Mouse (Mus musculus) CH12.LX (cell line): Measurements from ENCODE around the gene Olfr766-ps1. TPM values are rescaled to one million over a fixed set of nuclear protein-coding genes. Genes with fewer than 3 reads are reported as not detected.

ENCODE experiments used
- DNase-seq: peaks from one replicate; pipeline ENCODE4 v3.0.0-alpha.2; 2013; ENCODE audit errors: extremely low read depth
- H3K27ac ChIP-seq: 2 replicates; pipeline ENCODE4 v1.5.1; 2012; ENCODE audit warnings: low read depth, mild to moderate bottlenecking, control low read depth, moderate library complexity; ENCODE audit not compliant: insufficient read depth
- H3K27me3 ChIP-seq: replicated peaks from 2 replicates; pipeline ENCODE3; 2012; ENCODE audit warnings: inconsistent platforms
- H3K36me3 ChIP-seq, 2 experiments: replicated peaks in 1 of 2; 2 replicates each; pipeline versions ENCODE3 to v1.6.1; 2012; ENCODE audit warnings: inconsistent platforms in 1 of 2, low read length in 1 of 2, mild to moderate bottlenecking in 1 of 2, mixed read lengths in 1 of 2, moderate library complexity in 1 of 2; ENCODE audit not compliant: control insufficient read depth in 1 of 2, insufficient read depth in 1 of 2
- H3K4me1 ChIP-seq, 2 experiments: 2 replicates each; pipeline ENCODE4 v1.6.1; 2012; ENCODE audit warnings: inconsistent platforms in 1 of 2, moderate library complexity in 1 of 2; ENCODE audit not compliant: insufficient read depth in 2 of 2, control insufficient read depth in 1 of 2
- H3K4me2 ChIP-seq: 2 replicates; pipeline ENCODE4 v1.6.1; 2012; ENCODE audit warnings: low read depth, mild to moderate bottlenecking, control low read depth; ENCODE audit not compliant: poor library complexity, insufficient read depth, severe bottlenecking
- H3K4me3 ChIP-seq, 3 experiments: fragments of 150-350 bp in 1 of 3; sonication (generic) in 1 of 3; replicated peaks in 1 of 3; 2 replicates each; pipeline versions ENCODE3 to v1.5.1; 2011 to 2012; ENCODE audit warnings: low read depth in 2 of 3, low read length in 2 of 3, mild to moderate bottlenecking in 2 of 3, moderate library complexity in 2 of 3, control low read depth in 1 of 3, improper control_type of control experiment in 1 of 3, inconsistent platforms in 1 of 3, mixed read lengths in 1 of 3; ENCODE audit not compliant: poor library complexity in 1 of 3
- H3K79me2 ChIP-seq: replicated peaks from 2 replicates; pipeline ENCODE4 v1.6.1; 2012; ENCODE audit warnings: mild to moderate bottlenecking, moderate library complexity; ENCODE audit not compliant: control insufficient read depth, poor library complexity, insufficient read depth, severe bottlenecking; ENCODE audit errors: extremely low read depth
- H3K9ac ChIP-seq: 2 replicates; pipeline ENCODE4 v1.6.1; 2012; ENCODE audit warnings: low read depth, mild to moderate bottlenecking, control low read depth, moderate library complexity; ENCODE audit not compliant: insufficient read depth
- H3K9me3 ChIP-seq: replicated peaks from 2 replicates; pipeline ENCODE3; 2012; ENCODE audit warnings: low read length, inconsistent platforms, mixed read lengths
- BHLHE40 ChIP-seq: IDR thresholded peaks from 2 replicates; pipeline ENCODE4 v1.6.1; 2011; ENCODE audit warnings: mild to moderate bottlenecking, low read depth, low read length, improper control_type of control experiment
- CHD1 ChIP-seq: IDR thresholded peaks from 2 replicates; pipeline ENCODE4 v1.6.1; 2012; ENCODE audit warnings: low read depth, low read length, improper control_type of control experiment, inconsistent platforms
- CHD2 ChIP-seq: IDR thresholded peaks from 2 replicates; pipeline ENCODE4 v1.6.1; 2011; ENCODE audit warnings: low read length, improper control_type of control experiment
- CTCF ChIP-seq, 2 experiments: IDR thresholded peaks in 1 of 2; conservative IDR thresholded peaks in 1 of 2; 2 replicates each; pipeline ENCODE4 v1.5.1; 2011 to 2012; ENCODE audit warnings: low read depth in 2 of 2, low read length in 2 of 2, improper control_type of control experiment in 1 of 2, inconsistent platforms in 1 of 2, mild to moderate bottlenecking in 1 of 2, moderate library complexity in 1 of 2
- ELF1 ChIP-seq: IDR thresholded peaks from 2 replicates; pipeline ENCODE4 v1.6.1; 2014; ENCODE audit warnings: low read depth, mild to moderate bottlenecking, inconsistent platforms, low read length, improper control_type of control experiment
- EP300 ChIP-seq: IDR thresholded peaks from 2 replicates; pipeline ENCODE4 v1.6.1; 2011; ENCODE audit warnings: low read length, improper control_type of control experiment
- GABPA ChIP-seq: IDR thresholded peaks from 2 replicates; pipeline ENCODE4 v1.6.1; 2012; ENCODE audit warnings: low read depth, low read length, improper control_type of control experiment, inconsistent platforms; ENCODE audit not compliant: insufficient replicate concordance
- HCFC1 ChIP-seq: IDR thresholded peaks from 2 replicates; pipeline ENCODE4 v1.6.1; 2012; ENCODE audit warnings: low read depth, mild to moderate bottlenecking, inconsistent platforms, low read length, improper control_type of control experiment
- IRF4 ChIP-seq: IDR thresholded peaks from 2 replicates; pipeline ENCODE4 v1.6.1; 2014; ENCODE audit warnings: low read depth, mild to moderate bottlenecking, inconsistent platforms, low read length, improper control_type of control experiment
- JUND ChIP-seq: conservative IDR thresholded peaks from 2 replicates; pipeline ENCODE4 v1.6.1; 2011; ENCODE audit warnings: low read depth, low read length, improper control_type of control experiment
- MEF2A ChIP-seq: IDR thresholded peaks from 2 replicates; pipeline ENCODE4 v1.6.1; 2014; ENCODE audit warnings: low read depth, mild to moderate bottlenecking, inconsistent platforms, low read length, improper control_type of control experiment, borderline replicate concordance
- MXI1 ChIP-seq: IDR thresholded peaks from 2 replicates; pipeline ENCODE4 v1.6.1; 2011; ENCODE audit warnings: mild to moderate bottlenecking, low read depth, low read length, improper control_type of control experiment
- NELFE ChIP-seq: IDR thresholded peaks from 2 replicates; pipeline ENCODE4 v1.6.1; 2011; ENCODE audit warnings: low read depth, low read length, improper control_type of control experiment
- NRF1 ChIP-seq: IDR thresholded peaks from 2 replicates; pipeline ENCODE4 v1.6.1; 2014; ENCODE audit warnings: low read depth, mild to moderate bottlenecking, inconsistent platforms, low read length, improper control_type of control experiment, moderate library complexity
- POLR2A ChIP-seq: IDR thresholded peaks from 2 replicates; pipeline ENCODE4 v1.6.1; 2011; ENCODE audit warnings: low read depth, mild to moderate bottlenecking, improper control_type of control experiment, low read length
- POLR2AphosphoS2 ChIP-seq: IDR thresholded peaks from 2 replicates; pipeline ENCODE4 v1.6.1; 2011; ENCODE audit warnings: low read depth, low read length, improper control_type of control experiment
- RAD21 ChIP-seq: IDR thresholded peaks from 2 replicates; pipeline ENCODE4 v1.6.1; 2011; ENCODE audit warnings: low read depth, mild to moderate bottlenecking, low read length, improper control_type of control experiment, moderate library complexity
- SIN3A ChIP-seq: IDR thresholded peaks from 2 replicates; pipeline ENCODE4 v1.6.1; 2012; ENCODE audit warnings: low read length, improper control_type of control experiment, inconsistent platforms
- SMC3 ChIP-seq: IDR thresholded peaks from 2 replicates; pipeline ENCODE4 v1.6.1; 2011; ENCODE audit warnings: low read depth, low read length, improper control_type of control experiment
- TCF12 ChIP-seq: IDR thresholded peaks from 2 replicates; pipeline ENCODE4 v1.6.1; 2014; ENCODE audit warnings: low read depth, mild to moderate bottlenecking, inconsistent platforms, low read length, improper control_type of control experiment
- ZC3H11A ChIP-seq: IDR thresholded peaks from 2 replicates; pipeline ENCODE4 v1.6.1; 2012; ENCODE audit warnings: low read depth, mild to moderate bottlenecking, inconsistent platforms, low read length, improper control_type of control experiment
- ZMIZ1 ChIP-seq: IDR thresholded peaks from 2 replicates; pipeline ENCODE4 v1.6.1; 2012; ENCODE audit warnings: low read depth, mild to moderate bottlenecking, inconsistent platforms, low read length, improper control_type of control experiment
- ZNF384 ChIP-seq: IDR thresholded peaks from 2 replicates; pipeline ENCODE4 v1.6.1; 2012; ENCODE audit warnings: low read depth, low read length, improper control_type of control experiment, inconsistent platforms
- dilution Hi-C: fragments of 300-500 bp; cut with MboI; formaldehyde crosslinking; loops from 2 replicates; pipeline ENCODE4 v1.14.3; 2020; ENCODE audit warnings: low sequenced_read_pairs; ENCODE audit not compliant: extremely low pct_unique_long_range_greater_than_20kb, extremely low pct_ligation_motif_present
- in situ Hi-C: fragments of 300-500 bp; cut with MboI; formaldehyde crosslinking; loops from 3 replicates; pipeline ENCODE4 v1.14.3; 2019; ENCODE audit warnings: low sequenced_read_pairs, low pct_ligation_motif_present, low pct_unique_long_range_greater_than_20kb, mixed read lengths
- polyA plus RNA-seq: library from polyadenylated mRNA; unstranded; fragments of >175 nt; gene quantifications from 2 replicates; pipeline ENCODE4 v1.2.1, GENCODE M21; 2012; ENCODE audit warnings: low read depth; ENCODE audit not compliant: insufficient read length
- total RNA-seq, 2 experiments: library from RNA; depleted of rRNA; stranded (reverse); fragments of 300-350 nt in 1 of 2; fragments of >200 nt in 1 of 2; gene quantifications; 2 replicates each; pipeline ENCODE4 v1.2.3; 2012 to 2014

Gene Olfr766-ps1
- total and polyA plus RNA-seq, 3 experiments = not detected

DNA sequence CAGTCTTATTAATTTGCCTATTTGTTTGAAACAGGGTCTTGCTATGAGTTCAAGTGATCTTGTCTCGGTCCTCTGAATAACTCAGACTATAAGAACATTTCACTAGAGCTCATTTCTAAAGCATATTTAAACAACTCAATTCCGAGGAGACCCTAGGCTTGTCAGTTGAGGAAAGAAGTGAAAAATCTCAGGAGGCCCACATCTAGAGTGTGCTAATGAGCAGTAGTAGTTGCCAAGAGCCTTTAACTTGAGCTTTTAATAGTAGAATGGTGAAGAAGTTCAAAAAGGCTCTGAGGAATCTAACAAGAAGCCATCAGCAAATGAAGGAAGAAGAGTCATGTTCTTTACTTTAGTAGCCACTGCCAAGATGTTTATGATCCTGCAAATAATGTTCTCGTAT is 29.0 kb downstream of the Olfr766-ps1 start, which contains the start of gene Olfr764-ps1:
Olfr764-ps1 (minus strand) TSS at position 101 of the 400 bp plus-strand sequence.
- Histone ChIP-seq H3K4me3 (no peak within 1 kb of the TSS), H3K36me3 (no peaks in the 10 kb centered on the region), H3K4me1 (no peaks in the 10 kb centered on the region), H3K27me3 (no peaks in the 10 kb centered on the region), H3K9ac (no peak within 1 kb of the TSS), H3K79me2 (no peaks in the 10 kb centered on the region), H3K27ac (no peak within 1 kb of the TSS), H3K4me2 (no peak within 1 kb of the TSS), H3K9me3 (no peaks in the 10 kb centered on the region)
- dilution Hi-C loops = no loop called here
- TF ChIP-seq ZMIZ1 = no peak
- TF ChIP-seq HCFC1 = no peak
- no peak for TF ChIP-seq NRF1
- no peak for TF ChIP-seq POLR2A
- no peak for DNase-seq
- in situ Hi-C loops = no loop called here

DNA sequence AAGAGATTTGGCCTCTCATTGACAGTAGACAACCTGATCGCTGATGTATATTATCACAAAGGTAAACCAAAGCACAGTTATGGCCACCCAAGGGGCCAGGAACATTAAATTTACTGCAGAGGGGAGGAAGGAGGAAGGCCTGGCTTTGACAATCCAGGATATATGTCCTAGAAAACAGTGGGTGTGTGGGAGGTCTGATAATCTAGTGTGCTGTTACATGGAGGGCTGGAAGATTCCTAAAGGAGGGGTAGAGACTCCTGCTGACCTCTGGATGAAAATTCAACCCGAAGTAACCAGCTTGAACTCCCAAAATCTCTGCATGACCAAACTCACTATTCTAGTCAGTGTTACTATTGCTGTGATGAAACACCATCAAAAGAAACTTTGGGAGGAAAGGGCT is 40.4 kb downstream of the Olfr766-ps1 start:
- no peaks in the 10 kb centered on the region for H3K79me2 ChIP-seq
- no peaks in the 10 kb centered on the region for H3K36me3 ChIP-seq
- no peaks in the 10 kb centered on the region for H3K27me3 ChIP-seq
- no peak for TF ChIP-seq MXI1
- TF ChIP-seq POLR2A = no peak
- no peak for TF ChIP-seq ZNF384
- TF ChIP-seq EP300 = no peak
- TF ChIP-seq ELF1 = no peak
- no peak for TF ChIP-seq GABPA
- TF ChIP-seq BHLHE40 = no peak
- no peak for TF ChIP-seq TCF12
- TF ChIP-seq MEF2A = no peak
- TF ChIP-seq POLR2AphosphoS2 = no peak
- no peak for TF ChIP-seq IRF4
- no peak for TF ChIP-seq HCFC1
- TF ChIP-seq, all 38 proteins: peak for 0
- dilution Hi-C loops (no loop called here), in situ Hi-C loops (no loop called here)
- no peak for DNase-seq
- Histone ChIP-seq H3K4me1 (no peaks in the 10 kb centered on the region), H3K27ac (no peak overlapping the region), H3K4me3 (no peak overlapping the region), H3K4me2 (no peak overlapping the region), H3K9ac (no peak overlapping the region), H3K9me3 (no peaks in the 10 kb centered on the region)

- dilution Hi-C loops (no loop called here), in situ Hi-C loops (no loop called here)
- no peaks in the 10 kb centered on the region for H3K9me3 ChIP-seq
Observed at GRCm38 (mm10) chr10:129026018-129026662, 42.6 kb downstream of the Olfr766-ps1 start.

More at GRCm38 (mm10) chr10:129026018-129026662, 42.6 kb downstream of the Olfr766-ps1 start:
- Histone ChIP-seq H3K27me3 (no peaks in the 10 kb centered on the region), H3K27ac (no peak overlapping the region), H3K4me2 (no peak overlapping the region), H3K4me3 (no peak overlapping the region), H3K79me2 (no peaks in the 10 kb centered on the region), H3K9ac (no peak overlapping the region), H3K4me1 (no peaks in the 10 kb centered on the region), H3K36me3 (no peaks in the 10 kb centered on the region)
- TF ChIP-seq SMC3 (peak; percentile 61), JUND (0 out of 2 replicates have a peak, but pooled peaks have one; percentile 19), CHD1 (no peak), SIN3A (no peak), ZNF384 (peak; percentile 28; the same call in 1 of the 2 replicates), RAD21 (peak; percentile 93), CHD2 (no peak), ZC3H11A (peak; percentile 57), NELFE (no peak), CTCF (conservative IDR thresholded peaks at IDR 0.05 in 1 of 2, IDR thresholded peaks at IDR 0.05 in 1 of 2; ENCODE audit: low read depth in 2 of 2, low read length in 2 of 2) (peak; percentile 78 to 89)
- peak; percentile 60 for DNase-seq
